In the genomic region with DNA sequence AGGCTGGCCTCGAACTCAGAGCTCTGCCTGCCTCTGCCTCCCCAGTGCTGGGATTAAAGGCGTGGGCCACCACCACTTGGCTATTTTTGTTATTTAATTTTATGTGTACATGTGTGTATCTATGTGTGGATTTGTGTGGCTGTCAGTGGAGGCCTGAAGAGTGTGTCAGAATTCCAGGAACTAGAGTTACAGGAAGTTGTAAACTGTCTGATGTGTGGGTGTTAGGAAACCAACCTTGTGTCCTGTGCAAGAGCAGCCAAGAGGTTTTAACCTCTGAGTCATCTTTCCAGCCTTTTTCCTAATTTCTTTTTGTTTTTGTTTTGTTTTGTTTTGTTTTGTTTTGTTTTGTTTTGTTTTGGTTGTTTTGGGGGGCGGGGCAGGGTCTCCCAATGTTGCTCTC, we compare ENCODE assay signal across 20 mouse cellular contexts. TPM values are rescaled to one million over a fixed set of nuclear protein-coding genes. Genes with fewer than 3 reads are reported as not detected.
DNase-seq lines count a peak whose midpoint lies in the region; ATAC-seq lines count a peak whose summit lies in the region.
"Had no signal": no experiment of that assay in that cellular context is flagged by ENCODE, and none has a peak within 500 bp of the region (broad histone marks: within the 10 kb centered on the region; RNA-seq: fewer than 3 reads in every experiment).

No protein-coding gene starts in this region.

- intact Hi-C loops in left cerebral cortex, postnatal 25 days (cut with DNase I): no loop called here

- ATAC-seq in granulocyte monocyte progenitor cell, adult 5-6 weeks (replicated peaks; ENCODE audit: poor library complexity, severe bottlenecking): peak; percentile 59
- ATAC-seq: CD4-positive, CD25-positive, alpha-beta regulatory T cell, adult 4 months; forebrain, embryonic 14.5 days; forebrain, embryonic 16.5 days had no signal

- DNase-seq in adrenal gland, postnatal 14 days: peak; percentile 3
- DNase-seq in adrenal gland, postnatal 10 days: no peak
- DNase-seq in 3T3-L1 (ENCODE audit: low read depth, low spot score) (peak; percentile 63), NIH3T3 (ENCODE audit: low read depth) (peak; percentile 16)
- no peak for DNase-seq in frontal cortex, postnatal 25 days (ENCODE audit: low spot score in 2 of 2)
- DNase-seq in left cerebral cortex, postnatal 25 days (ENCODE audit: low spot score in 2 of 2): no peak
- DNase-seq in kidney, postnatal 36 days: no peak
- DNase-seq: adrenal gland, adult 2 months; adrenal gland, postnatal 25 days; B cell, adult 2 months; cerebellum, adult 11-12 months; cerebellum, adult 2 months; cerebellum, adult 9-10 months; cerebellum, postnatal 10 days; cerebellum, postnatal 25 days had no signal

RNA-seq across cellular contexts. Expression of a gene that starts 34.2 kb away (rescaled TPM):
- 0.19 and 0.30 TPM in 2 replicates for total RNA-seq in adrenal gland, postnatal 14 days (2021)
- under 1 TPM; 0.15 to 0.30 TPM for total RNA-seq in adrenal gland, postnatal 10 days (2021)
- 1.4 TPM in 1 of 2 replicates, not detected in the other for total RNA-seq in granulocyte monocyte progenitor cell, adult 5-6 weeks (2014; fragmentation: Nextera tagmentation)
- total RNA-seq in granulocyte monocyte progenitor cell, adult 5-6 weeks (2017): not detected in 2 replicates
- under 1 TPM; 0.37 TPM for total RNA-seq in left cerebral cortex, postnatal 25 days (2021)
- total RNA-seq: G1E had no signal

Comparison
In these comparisons a context has a peak if more than half of its experiments do, and no peak if none do; other contexts are left out.
1. DNase-seq: peak in adrenal gland, postnatal 14 days (single experiment), 3T3-L1 (single experiment) and NIH3T3 (single experiment); none in adrenal gland, postnatal 10 days (single experiment), frontal cortex, postnatal 25 days (0 of 2), left cerebral cortex, postnatal 25 days (0 of 2) and kidney, postnatal 36 days (0 of 2).